Mouse (Mus musculus) frontal cortex, postnatal 36 days (tissue): ENCODE results near the gene Txn2.
A peak's percentile ranks its signal among the peaks of the same experiment; 100 is the strongest.

ENCODE experiments used
- DNase-seq, 2 experiments: peaks; one replicate each; pipeline ENCODE4 v3.0.0; 2022; ENCODE audit warnings: low spot score in 2 of 2

The Txn2 gene

DNA sequence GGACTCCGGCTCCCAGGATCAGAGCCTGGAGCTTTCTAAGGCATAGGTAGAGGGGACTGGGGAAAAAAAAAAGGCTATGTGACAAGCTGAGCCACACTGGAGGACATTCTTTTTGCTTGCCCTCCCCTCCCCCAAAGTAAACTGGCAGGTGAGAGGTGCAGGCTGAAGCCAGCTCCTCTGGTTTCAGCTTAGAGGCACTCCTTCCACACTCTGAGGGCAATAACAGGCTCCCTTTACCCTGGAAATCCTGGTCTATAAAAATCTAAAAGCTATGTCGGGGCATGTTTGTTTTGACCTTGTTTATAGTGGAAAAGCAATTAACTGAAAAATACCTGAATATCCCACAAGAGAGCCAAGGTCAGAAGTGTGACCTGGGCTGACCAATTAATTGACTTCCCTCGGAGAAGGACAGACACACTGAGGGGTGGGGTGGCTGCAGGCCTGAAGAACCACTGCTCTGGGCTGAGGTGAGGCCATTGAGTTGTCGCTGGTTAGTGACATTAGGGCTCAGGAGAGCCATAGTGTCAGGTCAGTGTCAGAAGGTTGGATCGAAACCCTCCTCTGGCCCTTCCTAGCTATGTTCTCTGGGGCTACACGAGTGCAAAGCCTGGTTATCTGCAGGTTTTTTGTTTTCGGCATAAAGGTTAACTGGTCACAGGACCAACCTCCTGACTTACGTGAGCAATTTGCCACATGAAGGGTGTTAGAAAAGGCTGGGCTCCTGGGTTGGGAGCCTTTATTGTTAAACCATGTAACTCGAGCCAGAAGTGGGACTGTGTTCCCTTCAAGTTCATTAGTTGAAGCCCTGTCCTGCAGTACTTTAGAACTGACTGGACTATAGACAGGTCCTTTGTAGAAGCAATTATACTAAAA lies 20.9 kb downstream of the Txn2 start:
- DNase-seq: no peak

DNA sequence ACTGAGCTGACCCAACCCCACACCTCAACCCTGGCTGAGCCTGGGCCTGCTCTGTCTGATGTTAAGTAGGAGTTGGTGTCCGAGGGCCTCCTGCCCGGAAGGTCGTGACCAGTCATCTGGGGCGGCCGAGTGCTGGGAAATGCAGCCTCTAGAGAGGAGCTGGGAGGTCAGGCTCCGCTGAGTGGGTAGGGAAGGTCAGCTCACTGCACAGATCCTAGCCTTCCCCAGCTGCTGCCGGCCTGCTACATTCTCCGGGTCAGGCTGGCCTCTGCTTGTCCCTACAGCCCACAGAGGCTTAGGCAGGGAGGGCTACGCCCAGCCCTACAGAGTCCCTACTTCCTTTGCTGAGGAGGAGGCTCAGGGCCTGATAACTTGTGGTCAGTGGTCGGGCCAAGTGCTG lies 22.3 kb downstream of the Txn2 start:
- no peak for DNase-seq

DNA sequence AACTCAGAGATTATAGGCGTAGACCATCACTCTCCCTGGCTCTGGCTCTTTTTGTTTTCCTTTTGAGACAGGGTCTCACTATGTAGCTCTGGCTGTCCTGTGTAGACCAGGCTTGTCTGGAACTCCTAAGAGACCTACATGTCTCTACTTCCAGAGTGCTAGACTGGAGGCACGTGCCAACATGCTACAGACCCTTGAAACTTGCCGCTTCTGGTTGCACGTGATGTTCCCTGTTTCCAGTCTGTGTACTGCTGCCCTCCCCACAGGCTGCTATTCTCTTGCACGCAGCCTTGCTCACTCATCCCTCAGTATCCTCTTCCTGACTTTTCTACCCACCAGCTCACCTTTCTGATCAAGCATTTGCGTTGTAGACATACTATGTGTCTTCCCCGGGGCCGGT lies 22.7 kb downstream of the Txn2 start:
- no peak for DNase-seq

GRCm38 (mm10) chr15:77905275-77905970 lies 23.4 kb downstream of the Txn2 start:
- DNase-seq: no peak

- DNase-seq: no peak
Observed at GRCm38 (mm10) chr15:77904363-77904892, 24.4 kb downstream of the Txn2 start.

DNA sequence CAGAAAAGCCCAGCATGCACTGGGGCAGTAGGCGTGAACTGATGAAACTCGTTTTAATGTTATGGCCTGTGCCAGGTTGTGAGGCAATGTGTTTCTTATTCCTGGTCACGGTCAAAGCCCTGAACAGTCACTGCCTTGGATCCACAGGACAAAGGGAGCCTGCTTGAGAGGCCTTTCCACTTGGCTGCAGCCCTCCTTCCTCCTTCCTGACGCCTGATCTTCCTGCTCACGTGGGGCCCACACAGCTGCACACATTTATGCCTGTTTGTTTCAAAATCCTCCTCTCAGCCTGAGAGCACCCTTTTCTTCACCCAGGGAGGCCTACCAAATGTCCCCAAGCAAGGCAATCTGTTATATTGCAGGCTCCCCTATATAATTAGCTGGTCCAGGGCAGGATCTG lies 25.6 kb downstream of the Txn2 start:
- no peak for DNase-seq

DNA sequence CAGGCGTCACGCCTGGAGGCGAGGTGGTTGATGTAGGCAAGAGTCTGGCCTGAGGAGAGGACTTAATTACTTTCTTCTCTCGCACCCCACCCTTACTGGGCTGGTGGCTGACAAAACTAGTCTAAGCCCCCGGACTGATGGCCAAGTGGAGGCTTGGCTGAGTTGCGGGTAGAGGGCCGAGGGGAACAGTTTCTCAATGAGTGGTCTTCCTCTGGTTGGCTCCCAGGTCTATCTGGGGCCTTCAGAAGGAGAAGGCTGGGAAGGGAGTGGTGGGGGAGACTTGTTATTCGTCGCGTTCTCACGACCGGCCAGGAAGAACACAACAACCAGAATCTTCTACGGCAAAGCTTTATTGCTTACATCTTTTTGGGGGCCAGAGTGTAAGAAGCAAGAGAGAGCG lies 33.9 kb downstream of the Txn2 start:
- no peak for DNase-seq

GRCm38 (mm10) chr15:77893292-77893691 lies 35.5 kb downstream of the Txn2 start:
- no peak for DNase-seq

DNA sequence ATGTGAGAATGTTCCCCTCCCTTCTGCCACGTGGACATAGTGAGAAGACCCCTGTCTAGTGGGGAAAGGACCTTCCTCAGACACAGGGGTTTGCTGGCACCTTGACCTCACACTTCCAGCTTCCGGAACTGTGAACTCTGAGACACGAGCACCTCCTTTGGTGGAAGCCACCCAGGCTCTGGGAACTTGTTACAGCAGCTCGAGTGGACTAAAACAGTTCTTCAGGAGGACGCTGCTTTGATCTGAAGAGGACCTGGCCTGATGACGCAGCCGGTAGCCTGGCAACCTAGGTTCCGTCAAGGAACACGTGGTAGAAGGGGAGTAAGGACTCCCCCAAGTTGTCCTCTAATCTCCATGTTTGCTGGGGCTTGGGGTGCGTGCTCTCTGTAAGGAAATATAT lies 36.4 kb downstream of the Txn2 start:
- no peak for DNase-seq

DNA sequence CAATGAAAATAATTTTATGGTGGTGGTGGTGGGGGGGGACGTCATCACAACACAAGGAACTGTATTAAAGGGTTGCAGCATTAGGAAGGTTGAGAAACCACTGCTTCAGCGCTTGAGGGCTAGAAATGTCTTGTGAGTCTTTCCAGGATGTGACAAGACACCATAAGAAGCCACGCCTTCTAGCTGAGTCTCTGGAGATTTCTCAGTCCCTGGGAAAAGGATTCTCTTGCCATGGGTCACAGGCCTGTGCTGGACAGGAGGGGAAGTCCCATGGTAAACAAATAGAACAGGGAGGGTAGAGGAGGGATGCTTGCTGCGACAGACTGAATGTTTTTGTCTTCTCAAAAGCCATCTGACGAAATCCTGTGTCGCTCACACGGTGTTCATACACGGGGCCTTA lies 37.0 kb downstream of the Txn2 start:
- no peak for DNase-seq

DNA sequence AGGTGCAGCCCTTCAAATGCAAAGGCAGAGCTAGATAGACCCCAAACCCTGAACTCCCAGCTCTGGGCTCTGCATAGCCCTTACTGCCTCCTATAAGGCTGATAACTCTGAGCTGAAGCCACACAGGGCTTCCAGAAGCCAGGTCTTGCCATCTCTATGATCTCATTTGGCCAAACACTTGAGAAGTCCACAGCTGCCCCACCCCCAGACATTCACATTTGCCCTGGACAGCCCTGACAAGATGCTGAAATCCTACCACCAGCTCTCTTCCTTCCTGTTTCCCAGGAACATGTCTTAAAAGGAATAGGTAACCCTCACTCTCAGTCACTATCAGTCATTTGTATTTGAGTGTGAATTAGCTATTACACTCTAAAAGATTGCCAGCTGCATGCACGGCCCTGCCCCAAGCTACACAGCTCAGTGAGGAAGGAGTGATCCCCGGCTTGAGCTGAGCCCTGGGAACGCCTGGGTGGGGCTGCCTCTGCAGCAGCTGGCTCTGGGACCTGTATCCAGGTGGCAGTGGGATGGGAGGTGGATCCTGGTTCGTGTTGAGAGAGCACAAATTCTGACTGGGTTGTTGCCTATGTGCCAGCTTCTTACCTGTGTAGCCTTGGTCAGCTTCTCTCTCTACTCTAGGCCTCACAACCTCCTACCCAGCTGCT lies 38.9 kb downstream of the Txn2 start:
- no peak for DNase-seq

DNA sequence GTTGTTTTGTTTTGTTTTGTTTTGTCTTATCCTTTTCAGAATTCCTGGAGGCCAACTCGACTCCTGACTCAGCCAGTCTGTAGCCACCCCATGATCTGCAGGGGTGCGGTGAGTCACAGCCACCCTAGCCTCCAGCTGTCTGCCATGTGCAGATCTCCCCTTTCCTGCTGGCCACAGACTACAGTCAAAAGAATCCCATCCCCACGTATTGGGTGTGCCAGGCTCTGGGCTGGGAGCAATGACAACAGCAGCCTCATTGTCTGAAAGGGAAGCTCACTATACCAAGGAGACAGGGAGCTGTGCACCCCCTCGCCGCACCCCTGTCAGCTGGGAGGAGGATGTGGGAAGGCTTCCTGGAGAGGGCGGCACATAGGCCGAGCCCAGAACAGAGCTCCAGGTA lies 40.5 kb downstream of the Txn2 start:
- no peak for DNase-seq

DNA sequence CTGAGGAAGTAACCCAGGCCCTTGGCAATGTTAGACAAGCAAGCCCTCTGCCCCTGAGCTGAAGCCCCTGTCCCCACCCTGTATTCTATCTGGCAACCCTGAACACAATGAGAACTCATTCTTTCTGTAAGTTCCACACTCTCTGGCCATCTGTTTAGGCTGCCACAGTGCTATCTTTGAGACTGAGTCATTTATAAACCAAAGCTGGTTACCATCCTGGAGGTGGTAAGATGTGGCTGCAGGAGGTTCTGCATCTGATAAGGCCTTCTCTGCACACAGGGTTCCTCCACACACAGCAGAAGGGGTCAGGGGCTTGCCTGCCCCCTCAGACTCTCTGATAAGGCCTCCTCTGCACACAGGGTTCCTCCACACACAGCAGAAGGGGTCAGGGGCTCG lies 41.7 kb downstream of the Txn2 start:
- peak in 1 of 2 experiments; percentile 60 for DNase-seq

GRCm38 (mm10) chr15:77886369-77887092 lies 42.3 kb downstream of the Txn2 start:
- no peak for DNase-seq

DNA sequence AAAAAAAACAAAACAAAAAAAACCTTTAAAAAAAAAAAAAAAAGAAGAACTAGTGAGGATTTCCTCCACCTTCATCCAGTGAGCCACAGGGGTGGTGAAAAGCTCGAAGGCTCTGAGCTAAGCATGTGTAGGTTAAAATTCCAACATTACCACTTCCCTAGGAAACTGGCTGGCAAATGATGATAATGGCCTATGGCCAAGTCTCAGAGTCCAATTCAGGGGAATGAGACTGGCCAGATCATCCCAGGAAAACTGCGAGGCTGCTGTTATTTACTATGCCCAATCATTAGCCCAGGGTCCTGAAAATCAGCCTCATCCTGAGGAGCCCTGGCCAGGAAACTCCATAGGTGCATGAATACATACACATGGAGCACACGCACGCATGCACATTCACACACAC lies 42.9 kb downstream of the Txn2 start:
- no peak for DNase-seq

- no peak for DNase-seq
Observed at GRCm38 (mm10) chr15:77885159-77885558, 43.6 kb downstream of the Txn2 start.

- no peak for DNase-seq
Observed at GRCm38 (mm10) chr15:77883697-77884010, 45.2 kb downstream of the Txn2 start.

DNA sequence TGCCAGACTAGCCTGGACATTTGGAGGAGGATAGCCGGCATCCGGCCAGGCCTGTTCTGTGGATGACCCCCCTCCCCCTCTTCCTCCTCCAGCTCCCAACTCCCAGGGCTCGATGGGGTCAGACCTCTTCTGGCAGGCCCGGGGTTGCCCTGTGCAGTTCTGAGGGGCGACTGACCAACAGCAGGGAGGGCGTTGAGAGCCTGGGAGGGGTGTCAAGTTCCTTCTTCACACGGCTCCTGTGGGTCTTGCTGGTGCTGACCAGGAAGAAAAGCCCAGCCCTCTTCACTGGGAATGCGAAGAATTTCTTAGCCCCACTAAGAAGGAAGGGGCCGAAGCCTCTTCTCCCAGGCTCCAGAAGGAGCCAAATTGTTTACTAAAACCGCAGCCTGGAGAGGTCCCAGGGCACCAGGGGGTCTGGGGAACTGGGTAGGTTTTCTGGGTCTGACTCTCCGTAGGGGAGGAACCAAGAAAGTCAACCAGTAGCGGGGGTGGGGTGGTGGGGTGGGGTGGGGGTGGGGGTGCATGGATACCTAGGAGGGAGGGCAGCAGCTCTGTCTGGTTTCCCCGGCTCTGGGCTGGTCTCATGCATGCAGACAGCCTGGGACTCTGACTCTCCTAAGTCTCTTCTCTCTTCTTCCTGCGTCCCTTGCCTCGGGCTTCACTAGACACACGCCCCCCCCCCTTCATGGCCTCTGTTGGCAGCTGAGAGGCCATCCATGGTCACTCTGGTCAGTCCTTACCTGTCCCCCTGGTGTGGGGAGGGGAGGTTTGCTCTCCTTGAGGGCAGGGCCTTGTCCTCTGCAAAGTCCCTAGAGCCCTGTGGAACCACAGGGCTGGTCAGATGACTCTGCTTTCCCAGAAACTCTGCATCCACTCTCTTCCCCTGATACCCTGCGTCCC lies 45.8 kb downstream of the Txn2 start:
- no peak for DNase-seq

- DNase-seq: no peak
Observed at GRCm38 (mm10) chr15:77882297-77882696, 46.5 kb downstream of the Txn2 start.

DNA sequence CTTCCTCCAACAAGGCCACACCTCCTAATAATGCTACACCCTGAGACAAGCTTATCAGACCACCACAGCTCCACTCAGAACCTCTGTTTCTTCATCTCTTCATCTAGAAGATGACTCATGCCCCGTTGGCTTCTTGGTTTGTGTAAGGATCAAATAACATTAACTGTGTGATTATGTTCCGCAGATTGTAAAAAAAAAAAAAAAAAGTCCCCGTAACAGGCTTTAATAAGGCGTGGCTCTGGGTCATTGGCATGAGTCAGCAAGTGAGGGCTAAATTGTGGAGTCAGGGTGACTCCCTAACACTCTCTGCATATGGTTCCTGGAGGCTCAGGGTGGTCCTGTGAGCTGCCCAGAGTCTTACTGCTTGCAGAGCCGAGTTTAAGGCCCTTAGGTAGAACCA lies 47.1 kb downstream of the Txn2 start:
- no peak for DNase-seq

DNA sequence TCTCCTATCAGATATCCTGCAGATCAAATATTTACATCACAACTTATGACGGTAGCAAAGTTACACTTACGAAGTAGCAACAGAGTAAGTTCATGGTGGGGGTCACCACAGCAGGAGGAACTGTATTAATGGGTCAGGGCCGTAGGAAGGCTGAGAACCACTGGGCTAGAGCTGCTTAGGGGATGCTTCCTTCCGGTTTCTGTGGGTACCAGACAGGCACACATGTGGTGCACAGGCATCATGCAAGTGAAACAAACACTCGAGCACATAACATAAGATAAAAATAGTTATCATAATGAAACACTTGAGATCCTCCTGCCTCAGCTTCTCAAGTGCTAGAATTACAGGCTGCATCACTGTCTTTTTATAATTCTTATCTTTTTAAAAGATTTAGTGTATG lies 48.1 kb downstream of the Txn2 start:
- no peak for DNase-seq
